Mouse (Mus musculus) skeletal muscle tissue, adult 2 months (tissue): ENCODE data around the gene Chd4.

Source experiments
- DNase-seq: peaks from one replicate; pipeline ENCODE4 v3.0.0-alpha.2; 2012; ENCODE audit warnings: low read depth, low spot score

Gene Chd4

DNA sequence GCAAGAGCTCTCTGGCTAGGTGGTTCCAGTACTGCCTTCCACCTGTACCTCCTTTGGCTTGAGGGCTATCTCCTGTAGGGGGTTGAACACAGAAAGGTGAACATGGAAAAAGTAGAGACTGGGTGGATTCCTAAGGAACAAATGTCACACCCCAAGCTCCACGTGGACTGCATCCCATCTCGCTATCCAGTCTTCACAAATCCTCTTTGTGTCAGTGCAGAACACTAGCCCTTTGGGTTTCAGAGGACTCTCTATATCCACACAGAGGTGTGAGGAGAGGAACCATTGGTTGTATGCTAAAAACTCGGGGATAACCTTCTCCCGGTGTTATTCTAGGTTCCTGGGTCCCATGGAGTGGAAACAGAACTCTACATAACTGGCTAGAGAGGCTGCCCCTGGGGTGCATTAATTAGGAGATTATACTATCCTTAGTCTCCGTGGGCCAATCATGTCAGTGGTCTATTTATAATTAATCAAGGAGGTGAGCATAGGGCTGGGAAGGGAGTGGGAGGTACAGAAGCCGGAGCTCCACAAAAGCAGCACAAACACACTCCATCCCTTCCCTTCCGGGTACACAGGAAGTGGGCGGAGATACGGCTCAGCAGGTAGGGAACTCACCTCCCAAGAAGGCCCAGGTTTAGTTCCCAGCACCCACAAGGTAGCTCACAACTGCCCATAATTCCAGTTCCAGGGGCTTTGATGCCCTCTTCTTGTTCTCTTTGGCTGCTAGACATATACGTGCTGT is 5.3 kb upstream of the Chd4 start:
- no peak for DNase-seq

DNA sequence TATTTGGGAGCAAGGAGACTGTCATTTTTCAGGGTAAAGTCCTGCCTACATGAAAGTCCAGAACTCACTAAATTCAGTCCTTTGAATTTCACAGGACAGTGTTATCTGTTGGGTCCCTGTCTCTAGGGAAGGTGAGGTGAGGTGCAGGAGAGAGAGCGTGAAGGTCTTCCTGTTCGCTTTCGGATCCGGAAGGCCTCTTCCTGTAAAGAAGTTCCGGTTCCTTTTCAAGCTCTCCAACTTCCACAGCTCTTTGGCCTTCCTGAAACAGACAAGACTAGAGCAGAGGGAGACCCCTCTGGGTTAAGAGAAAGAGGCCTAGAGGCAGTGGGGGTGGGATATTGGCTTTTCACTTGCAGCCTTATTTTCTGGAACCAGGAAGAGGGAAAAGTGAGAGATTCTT is 3.4 kb upstream of the Chd4 start:
- no peak for DNase-seq

DNA sequence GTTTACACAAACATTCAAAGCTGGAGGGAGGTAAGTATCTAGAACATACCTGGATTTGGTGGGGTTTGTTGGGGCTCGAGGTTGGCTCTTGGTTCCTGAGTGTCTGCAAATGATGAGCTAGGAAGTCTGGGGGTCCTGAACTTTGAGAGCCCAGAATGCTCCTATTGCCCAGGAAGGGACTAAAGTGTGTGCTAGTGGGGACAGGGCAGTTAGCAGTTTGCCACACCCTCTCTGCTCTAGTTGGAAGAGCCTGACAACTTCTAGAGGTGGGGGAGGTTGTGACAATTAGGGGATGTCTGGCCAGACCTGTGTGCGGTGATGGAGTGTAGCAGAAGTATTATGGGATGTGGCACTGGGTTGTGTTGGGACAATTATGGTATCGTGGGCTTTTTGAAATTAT is 938 bp upstream of the Chd4 start:
- no peak for DNase-seq

DNA sequence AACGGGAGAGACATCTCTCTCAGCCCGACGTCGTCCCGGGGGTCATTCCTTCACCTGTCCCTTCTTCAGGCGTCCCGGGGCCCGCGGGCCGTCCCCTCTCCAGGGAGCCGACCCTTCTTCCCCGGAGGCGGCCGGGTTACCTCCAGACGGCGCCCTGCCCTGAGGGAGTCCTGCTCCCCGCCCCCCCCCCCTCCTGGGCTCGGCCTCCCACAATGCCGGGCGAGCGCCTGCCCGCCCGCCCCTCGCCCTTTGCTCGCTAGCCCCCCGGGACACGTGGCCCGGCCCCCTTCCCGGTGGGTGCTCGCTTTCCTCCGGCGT is 457 bp downstream of the Chd4 start:
- no peak for DNase-seq

DNA sequence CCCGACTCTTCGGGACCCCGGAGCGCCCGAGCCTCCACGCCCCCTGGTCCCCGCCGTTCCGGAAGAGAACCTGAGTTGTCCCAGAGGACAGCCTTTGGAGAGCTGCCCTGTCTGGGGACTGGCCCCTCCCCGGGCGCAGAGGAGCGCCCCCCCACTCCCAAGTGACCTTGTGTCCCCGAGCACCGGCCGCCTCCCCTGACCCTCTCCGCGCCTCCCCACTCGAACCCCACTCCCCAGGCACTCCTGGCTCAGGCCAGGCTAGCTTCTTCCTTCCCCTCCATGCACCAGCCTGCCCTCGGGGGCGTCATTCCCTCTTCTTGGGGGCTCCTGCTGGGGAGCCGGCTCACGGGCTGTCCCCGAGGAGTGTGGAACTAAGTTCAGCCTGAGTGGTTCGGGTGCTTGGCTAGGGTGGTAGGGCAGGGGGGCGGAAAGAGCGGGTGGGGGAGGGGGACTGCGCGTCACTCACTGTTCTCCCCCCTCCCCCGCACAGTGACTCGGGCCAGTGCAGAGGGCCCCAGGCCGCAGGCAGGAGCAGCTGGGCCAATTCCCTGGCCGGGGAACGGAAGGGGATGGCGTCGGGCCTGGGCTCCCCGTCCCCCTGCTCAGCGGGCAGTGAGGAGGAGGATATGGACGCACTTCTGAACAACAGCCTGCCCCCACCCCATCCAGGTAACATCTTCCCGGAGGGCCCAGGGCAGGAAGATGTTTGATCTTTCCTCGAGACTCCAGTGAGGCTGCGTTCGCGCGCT is 990 bp downstream of the Chd4 start:
- peak; percentile 53 for DNase-seq

DNA sequence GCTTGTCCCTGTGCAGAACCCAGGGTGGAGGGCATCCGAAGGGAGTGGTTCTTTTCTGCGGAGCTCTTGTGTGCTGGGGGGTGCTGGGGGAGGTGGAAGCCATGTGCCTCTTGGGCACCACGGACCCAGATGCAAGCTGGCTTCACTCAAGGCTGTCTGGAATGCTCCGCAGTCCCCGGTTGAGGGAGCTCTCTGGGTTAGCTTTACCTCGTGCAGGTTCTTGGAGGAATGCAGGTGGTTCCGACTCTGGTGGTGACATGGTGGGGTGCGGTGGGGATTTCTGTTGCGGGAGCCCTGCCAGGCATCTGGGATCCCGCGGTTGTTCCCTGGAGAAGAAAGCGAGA is 1.5 kb downstream of the Chd4 start:
- no peak for DNase-seq

DNA sequence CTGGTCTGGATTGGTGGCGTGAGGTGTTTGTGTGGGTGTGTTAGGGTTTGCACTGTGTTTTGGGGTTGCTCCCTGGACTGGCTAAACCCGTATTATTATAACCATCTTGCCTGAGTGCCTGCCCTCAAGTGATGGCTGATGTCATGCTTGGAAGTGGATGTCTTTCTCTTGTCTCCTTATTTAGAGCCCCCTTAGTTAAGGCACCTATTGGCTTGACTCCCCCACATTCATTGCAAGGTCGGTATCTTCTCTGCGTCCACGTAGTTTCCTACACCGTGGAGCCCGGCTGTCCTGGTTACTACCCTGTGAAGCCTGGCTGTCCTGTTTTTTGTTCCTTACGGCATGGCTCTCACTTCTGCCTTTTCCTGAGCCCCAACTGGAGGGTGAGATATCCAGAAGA is 2.2 kb downstream of the Chd4 start:
- no peak for DNase-seq

DNA sequence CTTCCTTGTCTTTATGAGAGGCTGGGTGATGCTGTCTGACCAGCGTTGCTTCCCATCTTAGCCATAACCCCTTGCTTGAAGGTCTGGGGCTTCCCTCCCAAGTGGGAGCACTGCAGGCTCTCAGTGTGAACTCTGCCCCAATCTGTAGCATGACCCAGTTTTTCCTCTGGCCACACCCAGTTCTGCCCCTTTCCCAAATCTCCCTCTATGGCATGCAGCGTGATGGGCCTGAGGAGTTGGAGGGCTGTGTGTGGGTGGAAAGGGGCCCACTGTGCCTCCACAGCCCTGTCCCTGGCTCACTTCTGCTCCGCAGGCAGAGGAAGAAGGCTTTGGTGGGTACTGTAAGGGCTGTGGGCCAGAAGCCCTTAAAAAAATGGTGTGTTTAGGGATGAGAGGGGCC is 2.7 kb downstream of the Chd4 start:
- no peak for DNase-seq

DNA sequence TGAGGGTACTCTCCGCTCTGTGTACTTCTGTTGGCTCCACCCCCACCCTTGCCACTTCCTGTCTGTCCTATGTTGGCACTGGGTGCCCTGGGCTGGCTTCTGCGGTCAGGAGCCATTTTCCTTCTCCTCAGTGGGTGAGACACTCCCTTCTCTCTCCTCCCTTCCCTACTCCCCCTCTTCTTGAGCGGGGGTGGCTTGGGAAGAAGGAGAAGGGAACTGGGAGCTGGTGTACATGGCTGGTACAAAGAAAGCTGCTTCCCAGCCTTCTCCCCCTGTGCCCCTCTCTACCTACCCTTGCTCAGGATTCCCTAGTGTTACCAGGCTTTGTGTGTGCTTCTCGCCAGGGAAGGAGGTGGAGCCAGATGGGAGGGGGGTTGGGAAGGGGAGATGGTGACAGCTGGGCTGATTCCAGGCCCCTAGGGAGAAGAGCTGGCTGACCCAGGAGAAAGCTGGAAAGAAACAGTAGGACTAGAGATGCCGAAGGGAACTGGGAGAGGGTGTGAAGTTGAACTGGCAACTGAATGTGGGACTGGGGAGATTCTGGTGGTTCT is 3.7 kb downstream of the Chd4 start:
- no peak for DNase-seq

DNA sequence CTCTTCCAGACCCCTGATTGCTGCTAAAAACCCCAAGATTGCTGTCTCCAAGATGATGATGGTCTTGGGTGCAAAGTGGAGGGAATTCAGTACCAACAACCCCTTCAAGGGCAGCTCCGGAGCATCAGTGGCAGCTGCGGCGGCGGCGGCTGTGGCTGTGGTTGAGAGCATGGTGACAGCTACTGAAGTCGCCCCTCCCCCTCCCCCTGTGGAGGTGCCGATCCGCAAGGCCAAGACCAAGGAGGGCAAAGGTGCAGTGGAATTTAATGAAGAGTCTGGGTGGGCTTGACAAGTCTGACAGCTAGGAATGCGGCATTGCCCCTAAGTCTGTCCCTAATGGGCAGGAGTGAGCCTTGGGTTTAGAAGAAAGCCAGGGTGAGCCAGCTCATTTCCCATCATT is 5.7 kb downstream of the Chd4 start:
- no peak for DNase-seq

DNA sequence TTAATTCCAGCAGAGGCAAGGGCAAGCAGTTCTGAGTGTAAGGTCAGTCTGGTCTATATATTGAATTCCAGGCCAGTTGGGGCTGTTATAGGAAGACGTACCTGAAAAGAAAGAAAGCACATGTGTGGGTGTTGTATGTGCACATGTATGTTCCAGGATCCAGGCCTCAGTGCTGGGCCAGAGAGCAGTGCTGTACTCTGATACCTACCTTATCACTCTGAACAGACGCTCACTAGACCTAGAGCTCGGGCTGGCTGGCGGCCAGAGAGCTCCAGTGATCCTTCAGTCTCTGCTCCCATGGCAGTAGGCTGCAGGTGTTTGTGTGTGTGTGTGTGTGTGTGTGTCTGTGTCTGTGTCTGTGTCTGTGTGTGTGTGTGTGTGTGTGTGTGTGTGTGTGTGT is 8.4 kb downstream of the Chd4 start:
- no peak for DNase-seq

DNA sequence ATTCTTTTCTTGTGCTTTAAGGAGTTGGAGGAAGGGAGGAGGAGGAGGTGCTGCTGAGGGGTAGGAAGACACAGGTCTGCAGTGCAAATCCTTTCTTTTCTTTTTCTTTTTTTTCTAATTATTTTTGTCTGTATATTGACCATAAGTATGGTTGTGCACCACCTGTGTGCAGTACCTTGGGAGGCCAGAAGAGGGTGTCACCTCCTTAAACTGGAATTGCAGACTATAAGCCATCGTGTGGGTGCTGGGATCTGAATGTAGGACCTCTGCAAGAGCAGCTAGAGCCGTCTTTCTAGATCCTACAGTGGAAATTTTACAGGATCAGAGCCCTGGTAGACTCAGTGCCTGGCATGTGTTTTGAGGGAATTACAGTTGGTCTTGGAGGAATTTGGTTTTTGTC is 11.9 kb downstream of the Chd4 start:
- DNase-seq, result no peak

DNA sequence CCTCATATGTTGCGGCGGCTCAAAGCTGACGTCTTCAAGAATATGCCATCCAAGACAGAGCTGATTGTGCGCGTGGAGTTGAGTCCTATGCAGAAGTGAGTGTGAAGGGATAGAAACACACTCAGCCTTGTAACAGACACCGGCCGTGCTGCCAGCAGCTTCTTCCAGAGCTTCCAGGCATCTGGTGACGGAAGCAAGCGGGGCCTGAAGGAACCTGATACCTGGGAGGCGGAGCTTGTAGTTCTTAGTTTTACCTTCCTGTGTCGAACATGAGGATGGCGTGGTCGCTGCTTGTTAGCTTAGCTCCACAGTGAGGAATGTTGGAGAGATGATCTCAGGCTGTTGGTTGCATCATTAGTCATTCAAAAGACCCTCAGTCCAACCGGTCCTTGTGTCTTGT is 13.6 kb downstream of the Chd4 start:
- DNase-seq, result no peak

DNA sequence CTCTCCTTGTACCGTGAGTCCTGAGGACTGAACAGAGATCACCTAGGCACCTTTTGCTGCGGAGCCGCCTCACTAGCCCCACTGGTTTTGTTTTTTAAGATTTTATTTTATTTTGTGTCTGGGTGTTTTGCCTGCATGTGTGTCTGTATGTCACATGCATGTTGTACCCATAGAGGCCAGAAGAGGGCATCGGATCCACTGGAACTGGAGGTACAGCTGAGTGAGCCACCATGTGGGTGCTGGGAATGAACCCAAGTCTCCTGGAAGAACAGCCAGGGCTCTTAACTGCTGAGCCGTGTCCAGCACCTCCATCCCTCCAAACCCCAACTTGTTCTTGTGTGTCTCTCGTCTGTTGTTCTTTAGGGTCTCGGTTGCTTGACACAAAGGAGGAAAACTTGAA is 15.1 kb downstream of the Chd4 start:
- DNase-seq, result no peak

DNA sequence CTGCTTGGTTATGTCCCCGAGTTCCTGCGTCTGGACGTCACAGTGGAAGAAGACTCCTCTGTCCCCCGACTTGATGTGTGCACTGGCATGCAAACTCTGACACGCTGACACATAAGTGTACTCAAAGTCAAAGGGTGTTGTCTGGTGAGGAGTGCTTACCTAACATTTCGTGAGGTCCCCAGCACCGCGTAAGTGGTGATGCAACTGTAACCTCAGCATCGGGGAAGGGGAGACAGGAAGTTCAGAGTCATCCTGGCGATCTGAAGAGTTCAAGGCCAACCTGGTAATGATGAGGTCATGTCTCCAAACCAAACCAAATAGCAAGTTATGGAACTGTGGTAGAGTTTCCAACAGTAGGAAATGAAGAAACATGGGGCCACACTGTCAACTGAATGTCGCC is 16.8 kb downstream of the Chd4 start:
- no peak for DNase-seq

DNA sequence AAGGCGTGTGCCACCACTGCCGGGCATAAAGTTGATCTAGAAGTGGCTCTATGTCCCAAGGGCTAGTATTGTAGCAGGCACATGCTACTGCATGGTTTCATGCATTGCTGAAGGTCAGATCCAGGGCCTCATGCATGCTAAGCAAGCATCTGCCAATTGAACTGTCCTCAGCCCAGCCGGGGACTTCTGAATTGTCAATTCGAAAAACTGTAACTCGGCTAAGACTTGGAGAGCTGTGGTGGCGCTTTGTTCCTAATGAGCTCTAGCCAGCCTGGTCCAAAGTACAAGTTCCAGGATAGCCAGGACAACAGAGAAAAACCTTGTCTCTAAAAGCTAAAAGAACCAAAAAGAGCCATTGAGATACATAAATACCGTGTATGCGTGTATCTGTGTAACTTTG is 23.6 kb downstream of the Chd4 start:
- DNase-seq, result no peak

DNA sequence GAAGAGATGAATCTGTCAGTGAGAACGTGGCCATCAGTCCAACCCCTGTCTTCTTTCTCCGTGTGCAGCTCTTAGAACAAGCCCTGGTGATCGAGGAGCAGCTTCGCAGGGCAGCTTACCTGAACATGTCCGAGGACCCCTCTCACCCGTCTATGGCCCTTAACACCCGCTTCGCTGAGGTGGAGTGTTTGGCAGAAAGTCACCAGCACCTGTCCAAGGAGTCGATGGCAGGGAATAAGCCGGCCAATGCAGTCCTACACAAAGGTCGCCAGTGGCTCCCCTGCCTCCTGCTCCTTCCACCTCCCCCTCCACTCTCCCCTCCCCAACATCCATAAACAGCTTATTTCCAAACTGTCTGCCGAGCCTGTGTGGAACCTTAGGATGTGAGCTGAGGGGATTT is 32.9 kb downstream of the Chd4 start:
- no peak for DNase-seq

DNA sequence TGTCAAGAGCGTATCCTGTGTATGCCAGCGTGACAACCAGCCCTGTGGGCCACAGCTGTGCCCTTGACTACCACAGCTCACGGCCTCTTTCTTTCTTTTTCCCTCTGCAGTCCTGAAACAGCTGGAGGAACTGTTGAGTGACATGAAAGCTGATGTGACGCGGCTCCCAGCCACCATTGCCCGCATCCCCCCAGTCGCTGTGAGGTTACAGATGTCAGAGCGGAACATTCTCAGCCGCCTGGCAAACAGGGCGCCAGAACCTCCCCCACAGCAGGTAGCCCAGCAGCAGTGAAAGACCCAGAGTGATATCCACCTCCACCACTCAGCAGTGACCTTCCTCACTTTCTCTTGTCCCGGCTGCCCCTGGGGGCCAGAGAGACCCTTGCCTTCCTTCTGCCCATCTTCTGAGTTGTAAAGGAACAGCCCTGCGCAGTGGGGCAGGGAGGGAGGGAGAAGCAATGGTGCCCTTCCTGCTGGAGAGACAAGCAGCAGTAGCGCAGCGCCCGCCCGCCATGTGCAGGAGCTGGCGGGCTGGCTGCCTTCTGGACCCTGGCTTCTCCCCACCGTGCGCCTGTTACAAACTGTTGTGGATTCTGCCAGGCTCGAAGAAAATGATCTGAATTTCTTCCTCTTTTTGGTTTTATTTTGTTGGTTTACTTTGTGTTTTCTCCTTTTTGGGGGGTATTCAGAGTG is 34.1 kb downstream of the Chd4 start:
- DNase-seq, result no peak

DNA sequence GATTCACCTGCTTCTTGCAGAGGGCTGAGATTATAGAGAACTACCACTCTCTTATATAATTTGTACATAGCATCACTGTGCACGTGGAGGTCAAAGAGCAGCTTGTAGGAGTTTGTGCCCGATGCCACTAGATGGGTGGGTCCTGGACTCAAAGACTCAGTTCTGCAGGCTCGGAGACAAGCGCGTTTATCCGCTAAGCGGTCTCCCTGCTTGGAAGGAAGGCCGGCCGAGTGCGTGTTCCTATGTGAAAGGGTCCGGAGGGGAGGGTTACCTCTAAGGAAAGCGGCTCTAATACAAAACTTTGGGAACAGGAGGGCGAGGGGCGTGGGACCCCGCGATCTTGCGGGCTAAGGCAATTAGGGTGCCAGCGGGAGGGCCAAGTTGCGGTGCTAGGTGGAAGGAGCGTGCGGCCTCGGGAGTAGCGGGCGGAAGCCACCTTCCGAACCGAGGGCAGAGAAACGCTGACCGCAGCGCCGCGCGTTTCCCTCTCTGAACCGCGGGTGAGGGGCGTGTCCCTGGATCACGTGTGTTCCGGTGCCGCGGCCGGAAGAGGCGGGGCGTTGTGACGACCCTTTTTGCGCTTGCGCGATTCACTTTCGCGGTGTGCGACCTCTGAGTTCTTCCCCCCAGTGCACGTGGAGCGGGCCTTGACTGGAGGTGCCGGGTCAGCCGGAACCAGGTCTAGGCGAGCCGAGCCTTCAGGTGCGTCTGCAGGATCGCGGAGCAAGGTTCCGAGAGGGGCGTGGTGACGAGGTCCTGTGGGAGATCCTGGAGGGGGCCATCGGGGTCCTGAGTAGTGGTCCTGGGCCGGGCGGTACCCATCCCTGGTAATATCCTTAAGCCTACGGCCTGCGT is 35.7 kb downstream of the Chd4 start, which contains the start of gene Nop2:
Gene Nop2 (plus strand): TSS at position 608 of the 855 bp plus-strand sequence.
- DNase-seq, result peak; percentile 90

DNA sequence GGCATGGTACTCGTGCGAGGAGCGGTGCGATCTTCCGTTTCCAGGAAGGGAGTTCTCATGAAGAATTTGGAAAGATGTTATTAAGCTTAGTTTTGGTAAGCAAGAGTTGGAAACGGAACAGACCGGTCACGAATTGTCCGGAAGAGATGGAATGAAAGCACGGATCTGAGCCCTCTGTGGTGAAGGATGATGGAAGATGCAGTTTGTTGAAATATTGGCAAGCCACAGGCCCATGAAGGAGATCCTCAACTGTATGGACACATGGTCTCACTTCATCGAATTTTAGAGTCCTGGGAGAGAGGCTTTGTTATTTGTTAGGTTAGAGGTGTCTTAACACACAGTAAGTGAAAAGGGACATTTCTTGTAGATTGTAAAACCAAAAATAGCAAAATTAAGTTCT is 36.7 kb downstream of the Chd4 start:
- DNase-seq, result no peak

DNA sequence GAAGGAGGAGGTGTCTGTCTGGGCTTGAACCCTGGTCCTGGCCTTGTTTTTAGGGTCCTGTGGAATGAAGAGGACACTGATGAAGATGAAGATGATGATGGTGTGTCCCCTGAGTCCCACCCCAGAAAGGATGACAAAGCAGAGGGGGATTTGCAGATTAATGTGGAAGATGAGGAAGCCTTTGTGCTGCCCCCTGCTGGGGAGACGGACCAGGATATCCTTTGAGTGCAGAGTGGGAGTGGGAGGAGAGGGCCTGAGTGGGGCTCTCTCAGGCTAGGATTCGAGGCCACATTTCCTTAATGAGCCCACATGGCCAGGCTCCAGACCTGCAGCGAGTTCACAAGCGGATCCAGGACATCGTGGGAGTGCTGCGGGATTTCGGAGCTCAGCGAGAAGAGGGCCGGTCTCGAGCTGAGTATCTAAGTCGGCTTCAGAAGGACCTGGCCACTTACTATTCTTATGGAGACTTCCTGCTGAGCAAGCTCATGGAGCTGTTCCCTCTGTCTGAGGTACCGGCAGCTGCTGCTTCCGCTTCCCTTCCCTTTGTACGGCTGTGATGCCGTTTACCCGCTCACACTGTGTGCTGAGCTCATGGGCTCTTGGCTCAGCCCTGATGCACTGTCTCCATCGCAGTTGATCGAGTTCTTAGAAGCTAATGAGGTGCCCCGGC is 41.4 kb downstream of the Chd4 start:
- DNase-seq, result no peak
